Mouse (Mus musculus): Measurements from ENCODE around the gene Rtn2. TPM values are rescaled to one million over a fixed set of nuclear protein-coding genes. Genes with fewer than 3 reads are reported as not detected.

Gene Rtn2
- polyA plus RNA-seq, 1 experiment from 2014 or later = 4.0 TPM

GRCm38 (mm10) chr7:19324221-19324620 is 41.8 kb downstream of the Rtn2 start:
- Histone ChIP-seq H3K27ac (no peak overlapping the region), H3K9me3 (replicated peaks) (0 out of 2 replicates have a peak, but pooled peaks cover 3% of the 10 kb centered on the region), H3K4me3 (replicated peaks) (no peak overlapping the region), H3K4me2 (no peak overlapping the region), H3K36me3 (no peaks in the 10 kb centered on the region), H3K9ac (no peak overlapping the region), H3K27me3 (peaks cover 50% of the 10 kb centered on the region), H3K4me1 (replicated peaks) (peaks cover 44% of the 10 kb centered on the region)
- WGBS (ENCODE audit: insufficient replicate concordance) = 72% methylated on average over 11 of the region's 11 CpGs
- DNase-seq (no peak), ATAC-seq (ENCODE audit: low read depth) (no peak)

- peaks cover 41% of the 10 kb centered on the region for H3K27me3 ChIP-seq
- 0 out of 2 replicates have a peak, but pooled peaks cover 3% of the 10 kb centered on the region for H3K9me3 ChIP-seq (replicated peaks)
- no peak overlapping the region for H3K27ac ChIP-seq
- H3K4me3 ChIP-seq (replicated peaks) = peak overlapping the region; percentile 45; the same call in 1 of the 2 replicates
- peak; percentile 45; the same call in 1 of the 2 replicates for ATAC-seq (ENCODE audit: low read depth)
- H3K36me3 ChIP-seq = no peaks in the 10 kb centered on the region
- 50% methylated on average over 21 of the region's 21 CpGs for WGBS (ENCODE audit: insufficient replicate concordance)
- H3K4me1 ChIP-seq (replicated peaks) = peaks cover 36% of the 10 kb centered on the region
- peak overlapping the region; percentile 38 for H3K9ac ChIP-seq
- H3K4me2 ChIP-seq = peak overlapping the region; percentile 74
- DNase-seq = no peak
Observed at GRCm38 (mm10) chr7:19325262-19326199, 43.1 kb downstream of the Rtn2 start.

GRCm38 (mm10) chr7:19326359-19326758 is 43.9 kb downstream of the Rtn2 start:
- Histone ChIP-seq H3K4me1 (replicated peaks) (peaks cover 36% of the 10 kb centered on the region), H3K9me3 (replicated peaks) (0 out of 2 replicates have a peak, but pooled peaks cover 3% of the 10 kb centered on the region), H3K9ac (peak overlapping the region; percentile 38), H3K4me3 (replicated peaks) (peak overlapping the region; percentile 45), H3K27ac (no peak overlapping the region), H3K36me3 (no peaks in the 10 kb centered on the region), H3K27me3 (peaks cover 39% of the 10 kb centered on the region), H3K4me2 (peak overlapping the region; percentile 74)
- ATAC-seq (ENCODE audit: low read depth) = peak; percentile 62
- DNase-seq = peak; percentile 78
- under 1% methylated on average over 18 of the region's 20 CpGs for WGBS (ENCODE audit: insufficient replicate concordance)

GRCm38 (mm10) chr7:19327128-19327527 is 44.7 kb downstream of the Rtn2 start:
- ATAC-seq (ENCODE audit: low read depth) = peak; percentile 71
- Histone ChIP-seq H3K9ac (peak overlapping the region; percentile 38), H3K27ac (peak overlapping the region; percentile 50; the same call in 1 of the 2 replicates), H3K27me3 (peaks cover 38% of the 10 kb centered on the region), H3K9me3 (replicated peaks) (0 out of 2 replicates have a peak, but pooled peaks cover 3% of the 10 kb centered on the region), H3K4me3 (replicated peaks) (peak overlapping the region; percentile 45), H3K36me3 (no peaks in the 10 kb centered on the region), H3K4me1 (replicated peaks) (peaks cover 36% of the 10 kb centered on the region), H3K4me2 (peak overlapping the region; percentile 74)
- WGBS (ENCODE audit: insufficient replicate concordance) = 1% methylated on average over 22 of the region's 22 CpGs
- DNase-seq = peak; percentile 76

- Histone ChIP-seq H3K36me3 (no peaks in the 10 kb centered on the region), H3K9me3 (replicated peaks) (0 out of 2 replicates have a peak, but pooled peaks cover 3% of the 10 kb centered on the region), H3K27ac (no peak overlapping the region), H3K4me3 (replicated peaks) (no peak overlapping the region), H3K27me3 (peaks cover 38% of the 10 kb centered on the region), H3K4me1 (replicated peaks) (peaks cover 42% of the 10 kb centered on the region), H3K9ac (no peak overlapping the region), H3K4me2 (peak overlapping the region; percentile 74)
- ATAC-seq (ENCODE audit: low read depth) (no peak), DNase-seq (no peak)
- WGBS (ENCODE audit: insufficient replicate concordance) = 67% methylated on average over 5 of the region's 5 CpGs
Observed at GRCm38 (mm10) chr7:19327782-19328181, 45.4 kb downstream of the Rtn2 start.

- H3K4me3 ChIP-seq (replicated peaks) = no peak overlapping the region
- no peaks in the 10 kb centered on the region for H3K36me3 ChIP-seq
- ATAC-seq (ENCODE audit: low read depth) (no peak), DNase-seq (no peak)
- 0 out of 2 replicates have a peak, but pooled peaks cover 3% of the 10 kb centered on the region for H3K9me3 ChIP-seq (replicated peaks)
- peaks cover 34% of the 10 kb centered on the region for H3K27me3 ChIP-seq
- peaks cover 46% of the 10 kb centered on the region for H3K4me1 ChIP-seq (replicated peaks)
- no peak overlapping the region for H3K27ac ChIP-seq
- H3K4me2 ChIP-seq = no peak overlapping the region
- H3K9ac ChIP-seq = no peak overlapping the region
Observed at GRCm38 (mm10) chr7:19328425-19328824, 46.0 kb downstream of the Rtn2 start.

GRCm38 (mm10) chr7:19331910-19332309 is 49.5 kb downstream of the Rtn2 start:
- Histone ChIP-seq H3K9ac (no peak overlapping the region), H3K27ac (no peak overlapping the region), H3K36me3 (no peaks in the 10 kb centered on the region), H3K4me2 (no peak overlapping the region), H3K27me3 (peaks cover 30% of the 10 kb centered on the region), H3K9me3 (replicated peaks) (0 out of 2 replicates have a peak, but pooled peaks cover 3% of the 10 kb centered on the region), H3K4me1 (replicated peaks) (peaks cover 38% of the 10 kb centered on the region), H3K4me3 (replicated peaks) (no peak overlapping the region)
- 41% methylated on average over 2 of the region's 2 CpGs for WGBS (ENCODE audit: insufficient replicate concordance)
- no peak for ATAC-seq (ENCODE audit: low read depth)
- no peak for DNase-seq

- ATAC-seq (ENCODE audit: low read depth) (peak; percentile 57), DNase-seq (peak; percentile 34)
- Histone ChIP-seq H3K4me3 (replicated peaks) (peak overlapping the region; percentile 67), H3K36me3 (no peaks in the 10 kb centered on the region), H3K27me3 (peaks cover 35% of the 10 kb centered on the region), H3K27ac (peak overlapping the region; percentile 75; the same call in 1 of the 2 replicates), H3K4me1 (replicated peaks) (peaks cover 29% of the 10 kb centered on the region), H3K9me3 (replicated peaks) (0 out of 2 replicates have a peak, but pooled peaks cover 3% of the 10 kb centered on the region), H3K9ac (peak overlapping the region; percentile 74), H3K4me2 (peak overlapping the region; percentile 90)
- WGBS (ENCODE audit: insufficient replicate concordance) = under 1% methylated on average over 51 of the region's 52 CpGs
Observed at GRCm38 (mm10) chr7:19332709-19333352, 50.4 kb downstream of the Rtn2 start.

GRCm38 (mm10) chr7:19335583-19335982 is 53.2 kb downstream of the Rtn2 start:
- 34% methylated on average over 3 of the region's 3 CpGs for WGBS (ENCODE audit: insufficient replicate concordance)
- H3K27me3 ChIP-seq = peaks cover 54% of the 10 kb centered on the region
- no peak overlapping the region for H3K9ac ChIP-seq
- H3K4me3 ChIP-seq (replicated peaks) = no peak overlapping the region
- ATAC-seq (ENCODE audit: low read depth) (peak; percentile 35; the same call in 1 of the 2 replicates), DNase-seq (no peak)
- no peaks in the 10 kb centered on the region for H3K36me3 ChIP-seq
- H3K9me3 ChIP-seq (replicated peaks) = no peaks in the 10 kb centered on the region
- H3K4me1 ChIP-seq (replicated peaks) = peaks cover 26% of the 10 kb centered on the region
- no peak overlapping the region for H3K27ac ChIP-seq
- H3K4me2 ChIP-seq = no peak overlapping the region

GRCm38 (mm10) chr7:19337122-19337521 is 54.7 kb downstream of the Rtn2 start:
- DNase-seq (no peak), ATAC-seq (ENCODE audit: low read depth) (no peak)
- no peaks in the 10 kb centered on the region for H3K36me3 ChIP-seq
- H3K4me1 ChIP-seq (replicated peaks) = peaks cover 29% of the 10 kb centered on the region
- no peak overlapping the region for H3K9ac ChIP-seq
- peaks cover 59% of the 10 kb centered on the region for H3K27me3 ChIP-seq
- H3K4me2 ChIP-seq = no peak overlapping the region
- H3K27ac ChIP-seq = no peak overlapping the region
- WGBS (ENCODE audit: insufficient replicate concordance) = 39% methylated on average over 10 of the region's 10 CpGs
- H3K4me3 ChIP-seq (replicated peaks) = no peak overlapping the region
- H3K9me3 ChIP-seq (replicated peaks) = no peaks in the 10 kb centered on the region

GRCm38 (mm10) chr7:19338060-19338459 is 55.6 kb downstream of the Rtn2 start:
- WGBS (ENCODE audit: insufficient replicate concordance) = 41% methylated on average over 2 of the region's 2 CpGs
- Histone ChIP-seq H3K27ac (no peak overlapping the region), H3K36me3 (no peaks in the 10 kb centered on the region), H3K4me2 (no peak overlapping the region), H3K4me1 (replicated peaks) (peaks cover 30% of the 10 kb centered on the region), H3K9ac (no peak overlapping the region), H3K4me3 (replicated peaks) (no peak overlapping the region), H3K27me3 (peaks cover 59% of the 10 kb centered on the region), H3K9me3 (replicated peaks) (no peaks in the 10 kb centered on the region)
- ATAC-seq (ENCODE audit: low read depth) (no peak), DNase-seq (no peak)
